In genomic region chr13:37562652-37563051, GRCm38 (mm10) we compare ENCODE assay signal across 8 mouse cellular contexts.
DNase-seq lines count a peak whose midpoint lies in the region; ATAC-seq lines count a peak whose summit lies in the region.

No protein-coding gene starts in this region.

- peak; percentile 53; the same call in 1 of the 2 replicates for ATAC-seq in embryonic facial prominence, embryonic 12.5 days (ENCODE audit: insufficient number of reproducible peaks, insufficient read depth, low FRiP score, low TSS enrichment)
- peak; percentile 84 for ATAC-seq in intestine, embryonic 14.5 days (replicated peaks; ENCODE audit: low FRiP score, low TSS enrichment, low read depth)
- peak; percentile 71 for ATAC-seq in liver, embryonic 12.5 days
- peak; percentile 44; the same call in 1 of the 2 replicates for ATAC-seq in stomach, embryonic 14.5 days (ENCODE audit: insufficient number of reproducible peaks, insufficient read depth, low FRiP score, low read depth)

- H3K36me3 ChIP-seq in embryonic facial prominence, embryonic 12.5 days = no peaks in the 10 kb centered on the region
- H3K36me3 ChIP-seq in intestine, embryonic 14.5 days (ENCODE audit: control insufficient read depth, insufficient read depth, low read length) = no peaks in the 10 kb centered on the region
- H3K36me3 ChIP-seq in liver, embryonic 12.5 days = no peaks in the 10 kb centered on the region
- H3K36me3 ChIP-seq in stomach, embryonic 14.5 days (ENCODE audit: control insufficient read depth, insufficient read depth, low read length) = no peaks in the 10 kb centered on the region

- H3K27me3 ChIP-seq in embryonic facial prominence, embryonic 12.5 days = no peaks in the 10 kb centered on the region
- H3K27me3 ChIP-seq in intestine, embryonic 14.5 days (replicated peaks; ENCODE audit: control insufficient read depth, insufficient read depth, low read length) = no peaks in the 10 kb centered on the region
- H3K27me3 ChIP-seq in liver, embryonic 12.5 days (replicated peaks) = no peaks in the 10 kb centered on the region
- no peaks in the 10 kb centered on the region for H3K27me3 ChIP-seq in stomach, embryonic 14.5 days (ENCODE audit: control insufficient read depth, insufficient read depth, low read length)

- no peaks in the 10 kb centered on the region for H3K9me3 ChIP-seq in embryonic facial prominence, embryonic 12.5 days
- H3K9me3 ChIP-seq in intestine, embryonic 14.5 days (ENCODE audit: control insufficient read depth, low read length) = no peaks in the 10 kb centered on the region
- no peaks in the 10 kb centered on the region for H3K9me3 ChIP-seq in liver, embryonic 12.5 days (replicated peaks)
- no peaks in the 10 kb centered on the region for H3K9me3 ChIP-seq in stomach, embryonic 14.5 days (ENCODE audit: control insufficient read depth, low read depth, low read length)

- no peak overlapping the region for H3K4me2 ChIP-seq in embryonic facial prominence, embryonic 12.5 days (replicated peaks)
- no peak overlapping the region for H3K4me2 ChIP-seq in intestine, embryonic 14.5 days (ENCODE audit: low read length)
- H3K4me2 ChIP-seq in liver, embryonic 12.5 days = no peak overlapping the region
- no peak overlapping the region for H3K4me2 ChIP-seq in stomach, embryonic 14.5 days (replicated peaks; ENCODE audit: low read depth, low read length)

- peak; percentile 59 for DNase-seq in ovary, postnatal 36 days (ENCODE audit: low spot score)
- no peak for DNase-seq in ovary, postnatal 14 days (ENCODE audit: low spot score)
- DNase-seq in intestine, embryonic 14.5 days (ENCODE audit: low spot score) = peak; percentile 84
- no peak for DNase-seq in cerebellum, adult 18-20 months
- DNase-seq in cerebellum, adult 11-12 months = no peak

- 0 out of 2 replicates have a peak overlapping the region, but pooled peaks have one; percentile 30 for H3K27ac ChIP-seq in embryonic facial prominence, embryonic 12.5 days
- peak overlapping the region; percentile 23; the same call in 1 of the 2 replicates for H3K27ac ChIP-seq in intestine, embryonic 14.5 days (ENCODE audit: low read depth)
- H3K27ac ChIP-seq in liver, embryonic 12.5 days = no peak overlapping the region
- no peak overlapping the region for H3K27ac ChIP-seq in stomach, embryonic 14.5 days (ENCODE audit: low read length)

- WGBS in embryonic facial prominence, embryonic 12.5 days = 20% methylated on average over 5 of the region's 5 CpGs
- 7% methylated on average over 5 of the region's 5 CpGs for WGBS in intestine, embryonic 14.5 days
- WGBS in liver, embryonic 12.5 days (ENCODE audit: insufficient replicate concordance) = 28% methylated on average over 5 of the region's 5 CpGs
- WGBS in stomach, embryonic 14.5 days = 13% methylated on average over 5 of the region's 5 CpGs

- peaks cover 29% of the 10 kb centered on the region for H3K4me1 ChIP-seq in embryonic facial prominence, embryonic 12.5 days
- H3K4me1 ChIP-seq in intestine, embryonic 14.5 days (replicated peaks; ENCODE audit: control insufficient read depth, insufficient read depth, low read length) = 0 out of 2 replicates have a peak, but pooled peaks cover 8% of the 10 kb centered on the region
- peaks cover 24% of the 10 kb centered on the region for H3K4me1 ChIP-seq in liver, embryonic 12.5 days
- H3K4me1 ChIP-seq in stomach, embryonic 14.5 days (ENCODE audit: control insufficient read depth, insufficient read depth, low read length) = peaks cover 14% of the 10 kb centered on the region; the same call in 1 of the 2 replicates

- no peak overlapping the region for H3K4me3 ChIP-seq in embryonic facial prominence, embryonic 12.5 days
- H3K4me3 ChIP-seq in intestine, embryonic 14.5 days (ENCODE audit: low read depth, low read length) = no peak overlapping the region
- no peak overlapping the region for H3K4me3 ChIP-seq in liver, embryonic 12.5 days
- no peak overlapping the region for H3K4me3 ChIP-seq in stomach, embryonic 14.5 days (ENCODE audit: low read depth, low read length)

- H3K9ac ChIP-seq in embryonic facial prominence, embryonic 12.5 days = no peak overlapping the region
- no peak overlapping the region for H3K9ac ChIP-seq in intestine, embryonic 14.5 days (ENCODE audit: low read length)
- H3K9ac ChIP-seq in liver, embryonic 12.5 days = no peak overlapping the region
- H3K9ac ChIP-seq in stomach, embryonic 14.5 days (replicated peaks; ENCODE audit: low read depth, low read length) = no peak overlapping the region

Comparison
In these comparisons a context has a peak if more than half of its experiments do, and no peak if none do; other contexts are left out.
1. DNase-seq: peak in ovary, postnatal 36 days (single experiment) and intestine, embryonic 14.5 days (single experiment); none in ovary, postnatal 14 days (single experiment), cerebellum, adult 18-20 months (0 of 2) and cerebellum, adult 11-12 months (single experiment).
2. H3K27ac ChIP-seq: peak in embryonic facial prominence, embryonic 12.5 days (single experiment) and intestine, embryonic 14.5 days (single experiment); none in liver, embryonic 12.5 days (single experiment) and stomach, embryonic 14.5 days (single experiment).
3. Peak in every context shown above with its lines, with median percentiles within 50 percentile points of each other: ATAC-seq.